Mouse (Mus musculus): Measurements from ENCODE around the gene Cxcl14. TPM values are rescaled to one million over a fixed set of nuclear protein-coding genes. Genes with fewer than 3 reads are reported as not detected.

Cxcl14 gene
- total and polyA plus RNA-seq, 3 experiments: not detected

DNA sequence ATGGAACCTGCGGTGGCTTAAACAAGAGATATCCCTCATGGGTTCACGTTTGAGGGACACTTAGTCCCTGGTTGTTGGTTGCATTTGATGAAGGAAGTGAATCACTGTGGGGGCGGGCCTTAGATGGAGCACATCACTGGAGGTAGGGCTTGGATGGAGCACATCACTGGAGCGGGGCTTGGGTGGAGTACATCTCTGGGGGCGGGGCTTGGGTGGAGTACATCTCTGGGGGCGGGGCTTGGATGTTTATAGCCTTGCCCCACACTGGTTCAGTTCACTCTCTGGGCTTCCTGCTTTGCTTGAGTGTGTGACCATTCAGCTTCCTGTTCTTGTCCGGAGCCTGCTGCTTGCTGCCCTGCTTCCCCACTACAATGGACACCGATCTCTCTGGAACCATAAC is 37.9 kb upstream of the Cxcl14 start:
- Histone ChIP-seq H3K9ac (ENCODE audit: control insufficient read depth, low read depth, low read length, poor library complexity, severe bottlenecking) (no peak overlapping the region), H3K27ac (ENCODE audit: control insufficient read depth, low read depth, low read length) (no peak overlapping the region), H3K36me3 (ENCODE audit: control insufficient read depth in 1 of 2, insufficient read depth in 2 of 2, low read length in 2 of 2) (no peaks in the 10 kb centered on the region), H3K27me3 (ENCODE audit: control insufficient read depth in 1 of 2, insufficient read depth in 2 of 2, low read length in 2 of 2) (no peaks in the 10 kb centered on the region), H3K79me2 (ENCODE audit: control insufficient read depth, insufficient read depth, low read length, poor library complexity) (no peaks in the 10 kb centered on the region), H3K9me3 (replicated peaks; ENCODE audit: insufficient read depth, low read length) (no peaks in the 10 kb centered on the region), H3K4me3 (ENCODE audit: control insufficient read depth in 1 of 2, insufficient read depth in 1 of 2, low read depth in 2 of 2, low read length in 2 of 2) (no peak overlapping the region), H3K4me1 (ENCODE audit: control insufficient read depth in 1 of 2, insufficient read depth in 2 of 2, low read length in 2 of 2) (no peaks in the 10 kb centered on the region)
- no peak for TF ChIP-seq TAL1 (IDR thresholded peaks at IDR 0.05; ENCODE audit: low read length)
- no peak for TF ChIP-seq MYB (IDR thresholded peaks at IDR 0.05; ENCODE audit: low read depth, low read length)
- TF ChIP-seq USF1 (IDR thresholded peaks at IDR 0.05; ENCODE audit: low read depth, low read length): no peak
- TF ChIP-seq UBTF (IDR thresholded peaks at IDR 0.05; ENCODE audit: borderline replicate concordance, insufficient read depth, low read depth, low read length): no peak
- TF ChIP-seq SIN3A (IDR thresholded peaks at IDR 0.05; ENCODE audit: low read length): no peak
- DNase-seq (ENCODE audit: low read depth, low spot score): no peak

GRCm38 (mm10) chr13:56332356-56332755 is 36.0 kb upstream of the Cxcl14 start:
- Histone ChIP-seq H3K4me3 (ENCODE audit: control insufficient read depth in 1 of 2, insufficient read depth in 1 of 2, low read depth in 2 of 2, low read length in 2 of 2) (no peak overlapping the region), H3K9ac (ENCODE audit: control insufficient read depth, low read depth, low read length, poor library complexity, severe bottlenecking) (no peak overlapping the region), H3K27me3 (ENCODE audit: control insufficient read depth in 1 of 2, insufficient read depth in 2 of 2, low read length in 2 of 2) (no peaks in the 10 kb centered on the region), H3K4me1 (ENCODE audit: control insufficient read depth in 1 of 2, insufficient read depth in 2 of 2, low read length in 2 of 2) (no peaks in the 10 kb centered on the region), H3K36me3 (ENCODE audit: control insufficient read depth in 1 of 2, insufficient read depth in 2 of 2, low read length in 2 of 2) (no peaks in the 10 kb centered on the region), H3K27ac (ENCODE audit: control insufficient read depth, low read depth, low read length) (no peak overlapping the region), H3K79me2 (ENCODE audit: control insufficient read depth, insufficient read depth, low read length, poor library complexity) (no peaks in the 10 kb centered on the region), H3K9me3 (replicated peaks; ENCODE audit: insufficient read depth, low read length) (no peaks in the 10 kb centered on the region)
- TF ChIP-seq MYB (IDR thresholded peaks at IDR 0.05; ENCODE audit: low read depth, low read length): no peak
- TF ChIP-seq RCOR1 (IDR thresholded peaks at IDR 0.05; ENCODE audit: low read depth, low read length): no peak
- TF ChIP-seq POLR2A (IDR thresholded peaks at IDR 0.05; ENCODE audit: control insufficient read depth in 1 of 2, insufficient read depth in 1 of 2, low read depth in 1 of 2, low read length in 2 of 2, poor library complexity in 1 of 2): no peak
- no peak for TF ChIP-seq USF1 (IDR thresholded peaks at IDR 0.05; ENCODE audit: low read depth, low read length)
- TF ChIP-seq POLR2AphosphoS5 (IDR thresholded peaks at IDR 0.05; ENCODE audit: borderline replicate concordance, low read depth, low read length): no peak
- TF ChIP-seq E2F4 (IDR thresholded peaks at IDR 0.05; ENCODE audit: borderline replicate concordance, low read depth, low read length): no peak
- no peak for DNase-seq (ENCODE audit: low read depth, low spot score)

DNA sequence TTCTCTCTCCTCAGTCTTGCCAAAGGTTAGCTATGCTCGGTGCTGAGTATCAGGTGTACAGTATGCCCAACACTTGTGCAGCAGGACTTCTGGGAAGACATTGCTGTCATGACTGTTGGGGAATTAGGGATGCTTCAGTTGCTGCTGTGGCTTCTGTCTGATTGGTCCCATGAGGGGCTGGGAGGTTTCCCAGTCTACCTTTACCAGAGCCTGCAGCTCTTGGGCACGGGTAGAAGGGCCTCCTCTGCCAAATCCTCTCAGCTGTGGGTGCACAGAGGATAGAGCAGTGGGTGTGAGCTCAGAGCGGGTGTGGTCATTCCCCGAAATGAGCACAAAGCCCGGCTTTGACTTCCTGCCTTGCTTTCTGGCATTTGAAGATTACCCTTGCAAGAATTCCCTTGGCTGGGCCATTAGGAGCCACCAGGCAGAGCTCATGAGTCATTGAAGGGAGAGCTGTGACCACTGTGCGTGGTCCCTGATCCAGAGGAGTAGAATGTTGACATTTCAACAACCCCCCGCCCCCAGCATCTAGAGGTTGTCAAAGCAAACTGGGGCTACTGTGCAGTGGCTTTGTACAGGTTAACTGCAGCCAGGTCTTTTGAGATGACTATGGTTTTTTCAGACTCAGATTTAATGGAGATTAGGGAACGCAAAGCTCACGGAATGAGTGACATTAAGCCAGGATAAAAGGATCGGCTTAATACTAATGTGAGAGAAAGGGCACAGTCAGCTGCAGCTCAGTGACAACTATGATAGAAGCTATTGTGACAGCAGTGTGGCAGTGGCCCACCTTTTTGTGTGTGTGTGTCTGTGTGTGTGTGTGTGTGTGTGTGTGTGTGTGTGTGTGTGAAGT is 34.5 kb upstream of the Cxcl14 start:
- Histone ChIP-seq H3K36me3 (ENCODE audit: control insufficient read depth in 1 of 2, insufficient read depth in 2 of 2, low read length in 2 of 2) (no peaks in the 10 kb centered on the region), H3K27ac (ENCODE audit: control insufficient read depth, low read depth, low read length) (no peak overlapping the region), H3K4me1 (ENCODE audit: control insufficient read depth in 1 of 2, insufficient read depth in 2 of 2, low read length in 2 of 2) (no peaks in the 10 kb centered on the region), H3K4me3 (ENCODE audit: control insufficient read depth in 1 of 2, insufficient read depth in 1 of 2, low read depth in 2 of 2, low read length in 2 of 2) (no peak overlapping the region), H3K27me3 (ENCODE audit: control insufficient read depth in 1 of 2, insufficient read depth in 2 of 2, low read length in 2 of 2) (no peaks in the 10 kb centered on the region), H3K9ac (ENCODE audit: control insufficient read depth, low read depth, low read length, poor library complexity, severe bottlenecking) (no peak overlapping the region), H3K9me3 (replicated peaks; ENCODE audit: insufficient read depth, low read length) (no peaks in the 10 kb centered on the region), H3K79me2 (ENCODE audit: control insufficient read depth, insufficient read depth, low read length, poor library complexity) (no peaks in the 10 kb centered on the region)
- DNase-seq (ENCODE audit: low read depth, low spot score): no peak
- no peak for TF ChIP-seq GATA1 (IDR thresholded peaks at IDR 0.05; ENCODE audit: low read depth, low read length)
- no peak for TF ChIP-seq MAFK (IDR thresholded peaks at IDR 0.05; ENCODE audit: borderline replicate concordance, low read depth, low read length)
- no peak for TF ChIP-seq GABPA (IDR thresholded peaks at IDR 0.05; ENCODE audit: low read depth, low read length)
- TF ChIP-seq SIN3A (IDR thresholded peaks at IDR 0.05; ENCODE audit: low read length): no peak
- TF ChIP-seq RCOR1 (IDR thresholded peaks at IDR 0.05; ENCODE audit: low read depth, low read length): no peak
- TF ChIP-seq CHD2 (IDR thresholded peaks at IDR 0.05; ENCODE audit: low read length): no peak
- no peak for TF ChIP-seq HCFC1 (IDR thresholded peaks at IDR 0.05; ENCODE audit: low read depth, low read length)
- no peak for TF ChIP-seq RAD21 (IDR thresholded peaks at IDR 0.05; ENCODE audit: low read depth, low read length)
